In genomic region chr9:29954031-29954430, GRCm38 (mm10) we compare ENCODE assay signal across 15 mouse cellular contexts. TPM values are rescaled to one million over a fixed set of nuclear protein-coding genes. Genes with fewer than 3 reads are reported as not detected.
DNase-seq lines count a peak whose midpoint lies in the region; ATAC-seq and TF ChIP-seq lines count a peak whose summit lies in the region.
"Had no signal": no experiment of that assay in that cellular context is flagged by ENCODE, and none has a peak within 500 bp of the region (broad histone marks: within the 10 kb centered on the region; RNA-seq: fewer than 3 reads in every experiment).

No protein-coding gene starts in this region.

- H3K27me3 ChIP-seq in hindbrain, embryonic 16.5 days (replicated peaks; ENCODE audit: control insufficient read depth, insufficient read depth, low read length): no peaks in the 10 kb centered on the region
- H3K27me3 ChIP-seq in hindbrain, embryonic 13.5 days: no peaks in the 10 kb centered on the region
- no peaks in the 10 kb centered on the region for H3K27me3 ChIP-seq in cerebellum, adult 2 months (ENCODE audit: control insufficient read depth, insufficient read depth, low read length)
- H3K27me3 ChIP-seq: limb, embryonic 15.5 days; midbrain, embryonic 12.5 days; neural tube, embryonic 12.5 days had no signal

- H3K27ac ChIP-seq in hindbrain, embryonic 16.5 days (ENCODE audit: low read depth, low read length): no peak overlapping the region
- no peak overlapping the region for H3K27ac ChIP-seq in hindbrain, embryonic 13.5 days
- no peak overlapping the region for H3K27ac ChIP-seq in cerebellum, adult 2 months (ENCODE audit: insufficient read depth, low read length)
- H3K27ac ChIP-seq: limb, embryonic 15.5 days; midbrain, embryonic 12.5 days; neural tube, embryonic 12.5 days had no signal

- H3K4me3 ChIP-seq in hindbrain, embryonic 16.5 days (ENCODE audit: low read length): no peak overlapping the region
- no peak overlapping the region for H3K4me3 ChIP-seq in hindbrain, embryonic 13.5 days
- H3K4me3 ChIP-seq in cerebellum, adult 2 months (replicated peaks; ENCODE audit: insufficient read depth, low read depth, low read length): no peak overlapping the region
- H3K4me3 ChIP-seq: limb, embryonic 15.5 days; midbrain, embryonic 12.5 days; neural tube, embryonic 12.5 days had no signal

- H3K9me3 ChIP-seq in hindbrain, embryonic 16.5 days (ENCODE audit: control insufficient read depth, low read length): no peaks in the 10 kb centered on the region
- H3K9me3 ChIP-seq in hindbrain, embryonic 13.5 days: no peaks in the 10 kb centered on the region
- H3K9me3 ChIP-seq: limb, embryonic 15.5 days; midbrain, embryonic 12.5 days; neural tube, embryonic 12.5 days had no signal

- H3K9ac ChIP-seq in hindbrain, embryonic 16.5 days (ENCODE audit: low read depth, low read length): no peak overlapping the region
- no peak overlapping the region for H3K9ac ChIP-seq in hindbrain, embryonic 13.5 days
- H3K9ac ChIP-seq: limb, embryonic 15.5 days; midbrain, embryonic 12.5 days; neural tube, embryonic 12.5 days had no signal

- no peaks in the 10 kb centered on the region for H3K36me3 ChIP-seq in hindbrain, embryonic 16.5 days (ENCODE audit: control insufficient read depth, insufficient read depth, low read length)
- no peaks in the 10 kb centered on the region for H3K36me3 ChIP-seq in hindbrain, embryonic 13.5 days
- H3K36me3 ChIP-seq: limb, embryonic 15.5 days; midbrain, embryonic 12.5 days; neural tube, embryonic 12.5 days had no signal

- peaks cover 11% of the 10 kb centered on the region; the same call in 1 of the 2 replicates for H3K4me1 ChIP-seq in hindbrain, embryonic 16.5 days (ENCODE audit: control insufficient read depth, insufficient read depth, low read depth, low read length)
- peaks cover 14% of the 10 kb centered on the region for H3K4me1 ChIP-seq in hindbrain, embryonic 13.5 days (replicated peaks)
- H3K4me1 ChIP-seq in cerebellum, adult 2 months (ENCODE audit: control insufficient read depth, insufficient read depth, low read length): peaks cover 9% of the 10 kb centered on the region; the same call in 1 of the 2 replicates
- H3K4me1 ChIP-seq: limb, embryonic 15.5 days; midbrain, embryonic 12.5 days; neural tube, embryonic 12.5 days had no signal

- DNase-seq in cerebellum, adult 2 months: peak; percentile 57 to 79
- DNase-seq in layer of hippocampus, adult 9-10 months (ENCODE audit: low spot score): peak; percentile 63
- peak; percentile 66 to 80 for DNase-seq in right cerebral cortex, postnatal 10 days (ENCODE audit: low spot score in 2 of 2)
- no peak for DNase-seq in liver
- DNase-seq in lung, postnatal 4 days: no peak
- no peak for DNase-seq in kidney, adult 18-20 months
- DNase-seq: gastrocnemius, postnatal 36 days; heart, postnatal 10 days; thymus, adult 18-20 months had no signal

- 46% methylated on average over 6 of the region's 6 CpGs for WGBS in hindbrain, embryonic 16.5 days
- 53% methylated on average over 6 of the region's 6 CpGs for WGBS in hindbrain, embryonic 13.5 days
- WGBS in cerebellum, adult 2 months: 14% methylated on average over 6 of the region's 6 CpGs

- no peak for TF ChIP-seq POLR2A in cerebellum, adult 2 months (IDR thresholded peaks at IDR 0.05; ENCODE audit: borderline replicate concordance, insufficient read depth, low read length)

- no peak for TF ChIP-seq CTCF in cerebellum, adult 2 months (IDR thresholded peaks at IDR 0.05; ENCODE audit: borderline replicate concordance, insufficient read depth, low read depth, low read length)

- peak; percentile 83 for ATAC-seq in hindbrain, embryonic 16.5 days
- ATAC-seq in hindbrain, embryonic 13.5 days (ENCODE audit: low FRiP score): no peak

- H3K4me2 ChIP-seq in hindbrain, embryonic 16.5 days (ENCODE audit: low read length): no peak overlapping the region
- H3K4me2 ChIP-seq in hindbrain, embryonic 13.5 days: no peak overlapping the region
- H3K4me2 ChIP-seq: limb, embryonic 15.5 days; midbrain, embryonic 12.5 days; neural tube, embryonic 12.5 days had no signal

RNA-seq across cellular contexts. Expression of gene Ntm, which starts 8.9 kb away (rescaled TPM):
- polyA plus RNA-seq in hindbrain, embryonic 16.5 days (2015; fragmentation: Nextera tagmentation; extraction: Ambion mirVana): 244 and 264 TPM in 2 replicates
- 156 and 167 TPM in 2 replicates for polyA plus RNA-seq in hindbrain, embryonic 13.5 days (2015; fragmentation: Nextera tagmentation; extraction: Ambion mirVana)
- 193 and 201 TPM in 2 replicates for polyA plus RNA-seq in cerebellum, adult 2 months (2012; rRNA removed)
- polyA plus RNA-seq: C2C12 had no signal

Comparison
In these comparisons a context has a peak if more than half of its experiments do, and no peak if none do; other contexts are left out.
1. DNase-seq: peak in cerebellum, adult 2 months (2 of 2), layer of hippocampus, adult 9-10 months (single experiment) and right cerebral cortex, postnatal 10 days (2 of 2); none in liver (single experiment), lung, postnatal 4 days (0 of 2) and kidney, adult 18-20 months (single experiment).